Mouse (Mus musculus): ENCODE measurements around the gene Olfr104-ps.

Gene Olfr104-ps

DNA sequence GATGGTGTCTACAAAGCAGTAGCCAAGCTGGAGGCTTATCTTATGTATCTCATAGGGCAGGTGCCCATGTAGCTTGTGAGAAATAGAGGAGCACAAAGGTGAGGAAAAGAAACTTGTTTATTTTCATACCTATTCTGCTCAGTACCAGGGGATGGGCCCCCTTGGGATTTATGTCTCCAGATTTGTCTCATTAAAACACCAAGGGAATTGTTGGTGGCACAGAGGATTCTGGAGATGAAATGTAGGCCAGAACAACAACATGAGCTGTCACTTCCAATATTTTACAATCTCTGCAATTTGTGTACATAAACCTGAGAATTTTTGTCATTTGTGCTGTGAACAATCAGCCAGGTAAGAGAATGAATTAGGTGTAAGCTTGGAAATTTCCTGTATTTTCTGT lies at the start of gene Olfr104-ps:
TSS of gene Olfr104-ps (plus strand) at position 301 of the 400 bp plus-strand sequence.
- DNase-seq (ENCODE audit: low spot score in 2 of 2): no peak

- DNase-seq (ENCODE audit: low spot score in 2 of 2): no peak
Observed at GRCm38 (mm10) chr17:37310146-37310699, 49.2 kb upstream of the Olfr104-ps start.

DNA sequence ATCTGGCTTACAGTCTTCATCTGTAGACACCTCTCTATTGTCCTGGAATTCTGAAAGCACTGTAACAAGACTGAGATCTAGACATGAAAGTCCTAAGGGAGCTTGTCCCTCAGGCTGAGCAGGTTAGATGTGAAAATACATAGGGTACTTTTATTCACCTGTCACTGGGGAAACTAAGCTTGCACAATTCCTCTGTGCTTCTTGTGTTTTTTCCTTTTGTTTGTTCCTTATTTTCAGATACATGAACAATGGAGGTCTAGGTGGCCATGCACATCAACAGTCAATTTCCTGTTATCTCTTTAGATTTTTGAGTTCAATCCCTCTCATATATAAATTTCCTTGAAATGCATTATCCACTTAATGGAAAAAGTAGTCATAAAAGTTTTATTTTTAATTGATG lies 42.4 kb upstream of the Olfr104-ps start, which contains the start of gene Olfr102:
TSS of gene Olfr102 (minus strand) at position 101 of the 400 bp plus-strand sequence.
- DNase-seq (ENCODE audit: low spot score in 2 of 2): no peak

DNA sequence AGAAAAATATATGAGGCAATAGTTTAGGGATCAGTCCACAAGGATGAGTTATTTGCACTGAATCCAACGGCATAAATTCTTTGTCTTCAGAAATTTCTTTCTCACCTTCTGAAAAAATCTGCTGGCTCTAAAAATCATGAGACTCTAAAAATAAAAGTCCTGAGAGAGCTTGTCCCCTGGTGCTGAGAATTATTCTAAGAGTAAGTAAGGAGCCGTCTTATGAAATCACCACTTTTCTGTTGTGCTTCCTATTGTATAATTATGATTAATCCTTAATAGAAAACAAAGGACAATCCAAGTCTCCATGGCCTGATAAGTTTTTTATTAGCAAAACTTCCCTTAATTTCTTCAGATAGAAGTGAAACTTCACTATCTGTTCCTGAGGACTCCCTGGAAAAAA lies 19.8 kb upstream of the Olfr104-ps start, which contains the start of gene Olfr103:
TSS of gene Olfr103 (minus strand) at position 101 of the 400 bp plus-strand sequence.
- DNase-seq (ENCODE audit: low spot score in 2 of 2): no peak

DNA sequence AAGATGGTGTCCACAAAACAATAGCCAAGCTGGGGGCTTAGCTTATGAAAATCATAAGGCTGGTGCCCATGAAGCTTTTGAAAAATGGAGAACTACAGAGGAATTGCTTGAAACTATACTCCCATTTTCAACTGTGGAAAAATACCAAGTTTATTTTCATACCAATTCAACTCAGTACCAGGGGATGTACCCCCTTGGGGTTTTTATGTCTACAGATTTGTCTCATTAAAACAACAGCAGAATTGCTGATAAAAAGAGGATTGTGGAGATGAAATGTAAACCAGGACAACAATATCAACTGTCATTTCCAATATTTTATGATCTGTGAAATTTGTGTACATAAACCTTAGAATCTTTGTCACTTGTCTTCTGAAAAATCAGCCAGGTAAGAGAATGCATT lies 19.4 kb downstream of the Olfr104-ps start, which contains the start of gene Olfr105-ps:
TSS of gene Olfr105-ps (plus strand) at position 301 of the 400 bp plus-strand sequence.
- no peak for DNase-seq (ENCODE audit: low spot score in 2 of 2)

GRCm38 (mm10) chr17:37390093-37390492 lies 30.7 kb downstream of the Olfr104-ps start, which contains the start of gene Olfr106-ps:
TSS of gene Olfr106-ps (plus strand) at chr17:37390393.
- no peak for DNase-seq (ENCODE audit: low spot score in 2 of 2)

- no peak for DNase-seq (ENCODE audit: low spot score in 2 of 2)
Observed at GRCm38 (mm10) chr17:37398926-37399325, 39.5 kb downstream of the Olfr104-ps start, which contains the start of gene Olfr107. TSS of gene Olfr107 (plus strand) at chr17:37399226.

- no peak for DNase-seq (ENCODE audit: low spot score in 2 of 2)
Observed at GRCm38 (mm10) chr17:37413380-37413779, 54.0 kb downstream of the Olfr104-ps start.

Measured in right cerebral cortex, postnatal 36 days (tissue).